Mouse (Mus musculus) ES-E14 (cell line): Measurements from ENCODE around the gene Nhlrc2.

Experiments used
- CHD2 ChIP-seq: IDR thresholded peaks from 2 replicates; pipeline ENCODE4 v1.6.1; 2014; ENCODE audit warnings: mild to moderate bottlenecking, low read depth, low read length, inconsistent platforms
- HCFC1 ChIP-seq: IDR thresholded peaks from 2 replicates; pipeline ENCODE4 v1.6.1; 2012; ENCODE audit warnings: low read length, inconsistent platforms, borderline replicate concordance; ENCODE audit not compliant: insufficient read depth
- MAFK ChIP-seq: IDR thresholded peaks from 2 replicates; pipeline ENCODE4 v1.6.1; 2014; ENCODE audit warnings: mild to moderate bottlenecking, low read depth, low read length, inconsistent platforms; ENCODE audit not compliant: insufficient read depth
- ZNF384 ChIP-seq: IDR thresholded peaks from 2 replicates; pipeline ENCODE4 v1.6.1; 2012; ENCODE audit warnings: low read depth, low read length, inconsistent platforms

- no peak for TF ChIP-seq HCFC1
- TF ChIP-seq ZNF384: no peak
- TF ChIP-seq CHD2: no peak
- no peak for TF ChIP-seq MAFK
Observed at GRCm38 (mm10) chr19:56531251-56531650, 16.8 kb upstream of the Nhlrc2 start.
